Mouse (Mus musculus): ENCODE measurements around the gene Egfl7. TPM values are rescaled to one million over a fixed set of nuclear protein-coding genes. Genes with fewer than 3 reads are reported as not detected.

Gene Egfl7
- total RNA-seq, 2 experiments from 2014 or later, result 224 to 237 TPM

DNA sequence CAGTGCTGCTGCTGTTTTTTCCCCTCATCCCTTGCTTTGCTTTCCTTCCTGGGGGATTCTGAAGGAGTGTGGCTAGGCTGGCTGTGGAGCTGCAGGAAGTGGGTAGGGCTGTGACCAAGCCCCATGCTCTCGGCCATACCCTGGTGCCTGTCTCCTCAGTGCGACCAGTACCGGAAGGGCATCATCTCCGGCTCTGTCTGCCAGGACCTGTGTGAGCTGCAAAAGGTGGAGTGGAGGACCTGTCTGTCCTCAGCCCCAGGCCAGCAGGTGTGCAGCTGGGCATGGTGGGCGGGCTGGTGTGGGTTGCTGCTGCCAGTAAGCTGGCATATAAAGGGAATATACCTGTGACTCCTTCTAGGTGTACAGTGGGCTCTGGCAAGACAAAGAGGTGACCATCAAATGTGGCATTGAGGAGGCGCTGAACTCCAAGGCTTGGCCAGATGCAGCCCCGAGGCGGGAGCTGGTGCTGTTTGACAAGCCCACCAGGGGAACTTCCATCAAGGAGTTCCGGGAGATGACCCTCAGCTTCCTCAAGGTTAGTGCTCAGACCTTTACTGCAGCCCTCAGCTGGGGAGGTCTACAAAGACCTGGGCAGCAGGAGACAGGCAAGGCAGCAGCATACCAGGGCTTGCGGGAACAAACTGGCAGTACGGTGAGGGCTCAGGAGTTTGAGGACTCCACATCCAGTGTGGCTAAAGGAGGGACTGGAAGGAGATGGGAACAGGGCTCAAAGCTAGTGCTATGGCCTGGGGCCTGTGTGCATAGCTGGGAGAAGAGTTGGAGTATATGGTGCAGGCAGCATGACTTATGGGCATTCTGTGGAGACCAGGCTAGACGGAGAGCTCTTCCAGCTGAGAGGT lies 55.0 kb downstream of the Egfl7 start:
- no peak for DNase-seq
- intact Hi-C loops (cut with DNase I), result no loop called here

DNA sequence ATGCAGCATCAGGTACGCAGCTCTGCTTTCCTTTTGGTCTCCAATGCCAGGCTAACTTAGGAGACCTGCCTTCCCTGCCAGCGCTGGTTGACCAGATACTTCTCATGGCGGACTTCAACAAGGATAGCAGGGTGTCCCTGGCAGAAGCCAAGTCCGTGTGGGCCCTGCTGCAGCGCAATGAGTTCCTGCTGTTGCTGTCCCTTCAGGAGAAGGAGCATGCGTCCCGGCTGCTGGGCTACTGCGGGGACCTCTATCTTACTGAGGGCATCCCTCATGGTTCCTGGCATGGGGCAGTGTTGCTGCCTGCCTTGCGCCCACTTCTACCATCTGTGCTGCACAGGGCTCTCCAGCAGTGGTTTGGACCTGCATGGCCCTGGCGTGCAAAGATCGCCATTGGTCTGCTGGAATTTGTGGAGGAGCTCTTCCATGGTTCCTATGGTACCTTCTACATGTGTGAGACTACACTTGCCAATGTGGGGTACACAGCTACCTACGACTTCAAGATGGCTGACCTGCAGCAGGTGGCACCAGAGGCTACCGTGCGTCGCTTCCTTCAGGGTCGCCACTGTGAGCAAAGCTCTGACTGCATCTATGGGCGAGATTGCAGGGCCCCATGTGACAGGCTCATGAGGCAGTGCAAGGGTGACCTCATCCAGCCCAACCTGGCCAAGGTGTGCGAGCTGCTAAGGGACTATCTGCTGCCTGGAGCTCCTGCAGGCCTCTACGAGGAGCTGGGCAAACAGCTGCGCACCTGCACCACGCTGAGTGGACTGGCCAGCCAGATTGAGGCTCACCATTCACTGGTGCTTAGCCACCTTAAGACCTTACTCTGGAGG lies 55.9 kb downstream of the Egfl7 start:
- no peak for DNase-seq
- intact Hi-C loops (cut with DNase I), result no loop called here

DNA sequence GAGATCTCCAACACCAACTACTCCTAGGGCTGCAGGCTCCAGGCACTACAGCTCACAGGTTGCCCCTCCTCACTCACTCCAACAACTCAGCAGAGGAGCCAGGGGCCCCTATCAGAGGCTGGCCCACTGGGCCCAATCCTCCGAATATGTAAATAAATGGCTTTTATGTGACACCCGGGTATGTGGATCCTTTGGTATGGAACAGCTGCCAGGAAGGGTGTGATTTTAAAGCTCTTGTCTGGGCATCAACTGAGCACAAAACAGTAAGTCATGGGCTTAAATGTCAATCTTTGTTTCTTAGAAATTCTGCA lies 56.5 kb downstream of the Egfl7 start:
- no peak for DNase-seq
- intact Hi-C loops (cut with DNase I), result no loop called here

DNA sequence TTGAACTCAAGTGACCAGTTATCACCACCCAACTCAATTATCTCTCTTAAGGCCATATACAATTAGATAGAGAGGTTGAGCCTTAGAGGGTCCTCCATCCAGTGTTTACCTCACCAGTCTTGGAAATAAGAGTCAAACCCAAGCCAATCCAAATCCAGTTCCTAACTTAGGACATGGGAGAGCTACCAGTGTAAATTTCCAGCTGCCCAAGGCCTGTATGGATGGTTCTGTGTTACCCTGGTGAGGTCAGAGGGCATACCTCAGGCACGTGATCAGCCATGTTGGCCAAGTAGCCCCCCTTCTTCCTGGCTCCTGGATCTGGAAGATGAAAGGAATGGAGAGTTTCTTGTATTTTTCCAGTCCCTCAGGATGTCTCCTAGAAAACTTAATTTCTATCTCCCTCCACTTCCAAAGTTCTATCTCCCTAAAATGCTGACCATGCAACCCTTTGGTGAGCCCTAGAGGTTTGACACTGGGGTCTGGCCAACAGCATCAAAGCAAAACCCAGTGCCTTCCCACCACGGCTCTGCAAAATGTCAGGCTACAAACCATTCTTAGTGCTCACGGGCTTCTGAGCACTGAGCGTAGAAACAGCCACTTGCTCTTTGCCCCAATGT lies 57.6 kb downstream of the Egfl7 start:
- intact Hi-C loops (cut with DNase I), result no loop called here
- DNase-seq, result no peak

DNA sequence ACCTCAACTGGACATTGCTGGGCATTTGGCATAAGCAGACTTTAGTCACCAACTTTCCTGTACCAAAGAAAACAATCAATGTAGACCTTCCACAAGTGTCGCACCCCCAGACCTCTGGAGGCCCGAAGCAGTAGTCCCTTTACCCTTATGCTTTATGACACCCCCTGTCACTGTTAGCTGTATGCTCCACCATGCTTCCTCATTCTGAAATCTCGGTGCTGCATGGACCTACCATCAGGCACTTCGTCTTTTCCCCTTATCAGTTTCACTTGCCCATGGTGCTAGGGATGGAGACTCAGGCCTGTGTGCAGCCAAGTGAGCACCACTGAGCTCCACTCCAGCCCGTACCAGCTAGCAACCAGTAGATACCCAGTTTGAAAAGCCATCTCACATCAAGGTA lies 58.2 kb downstream of the Egfl7 start:
- intact Hi-C loops (cut with DNase I), result loop anchor here (2.0 kb wide), 1 partner anchor 31 kb away; no protein-coding TSS in a partner anchor
- no peak for DNase-seq

DNA sequence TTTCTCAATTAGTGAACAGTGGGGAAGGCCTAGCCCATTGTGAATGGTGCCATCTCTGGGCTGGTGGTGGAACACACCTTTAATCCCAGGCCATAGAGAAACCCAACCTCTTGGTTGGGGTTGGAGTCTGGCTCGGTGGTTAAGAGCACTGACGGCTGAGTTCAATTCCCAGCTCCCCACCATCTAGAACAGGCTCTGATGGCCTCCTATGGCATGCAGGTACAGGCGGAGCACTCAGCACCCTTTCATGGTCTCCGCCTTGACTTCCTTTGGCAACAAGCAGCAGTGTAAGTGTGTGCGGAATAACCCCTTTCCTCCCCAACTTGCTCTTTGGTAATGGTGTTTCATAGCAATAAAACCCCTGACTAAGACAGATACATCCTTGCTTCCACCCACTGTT lies 58.8 kb downstream of the Egfl7 start:
- DNase-seq, result no peak
- intact Hi-C loops (cut with DNase I), result loop anchor here (2.0 kb wide), 1 partner anchor 32 kb away; no protein-coding TSS in a partner anchor

DNA sequence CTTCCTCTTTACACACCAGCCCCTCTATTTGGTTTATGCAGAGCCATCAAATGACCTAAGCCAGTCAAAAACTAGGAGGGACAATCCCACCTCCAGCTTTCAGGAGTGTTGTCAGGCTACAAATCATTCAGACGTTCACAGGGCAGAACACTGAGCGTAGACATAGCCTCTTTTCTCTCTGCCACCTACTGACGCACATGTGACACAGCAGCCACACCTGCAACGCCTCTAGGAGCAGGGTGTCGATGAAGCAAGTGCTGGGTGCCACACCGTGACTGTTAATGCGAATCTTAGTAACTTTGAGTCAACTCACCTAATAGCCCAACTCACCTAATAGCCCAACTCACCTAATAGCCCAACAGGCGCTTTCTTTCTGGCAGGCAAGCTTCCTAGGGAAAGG lies 59.3 kb downstream of the Egfl7 start:
- DNase-seq, result peak; percentile 12 to 53
- intact Hi-C loops (cut with DNase I), result loop anchor here (2.0 kb wide), 1 partner anchor 32 kb away; no protein-coding TSS in a partner anchor

DNA sequence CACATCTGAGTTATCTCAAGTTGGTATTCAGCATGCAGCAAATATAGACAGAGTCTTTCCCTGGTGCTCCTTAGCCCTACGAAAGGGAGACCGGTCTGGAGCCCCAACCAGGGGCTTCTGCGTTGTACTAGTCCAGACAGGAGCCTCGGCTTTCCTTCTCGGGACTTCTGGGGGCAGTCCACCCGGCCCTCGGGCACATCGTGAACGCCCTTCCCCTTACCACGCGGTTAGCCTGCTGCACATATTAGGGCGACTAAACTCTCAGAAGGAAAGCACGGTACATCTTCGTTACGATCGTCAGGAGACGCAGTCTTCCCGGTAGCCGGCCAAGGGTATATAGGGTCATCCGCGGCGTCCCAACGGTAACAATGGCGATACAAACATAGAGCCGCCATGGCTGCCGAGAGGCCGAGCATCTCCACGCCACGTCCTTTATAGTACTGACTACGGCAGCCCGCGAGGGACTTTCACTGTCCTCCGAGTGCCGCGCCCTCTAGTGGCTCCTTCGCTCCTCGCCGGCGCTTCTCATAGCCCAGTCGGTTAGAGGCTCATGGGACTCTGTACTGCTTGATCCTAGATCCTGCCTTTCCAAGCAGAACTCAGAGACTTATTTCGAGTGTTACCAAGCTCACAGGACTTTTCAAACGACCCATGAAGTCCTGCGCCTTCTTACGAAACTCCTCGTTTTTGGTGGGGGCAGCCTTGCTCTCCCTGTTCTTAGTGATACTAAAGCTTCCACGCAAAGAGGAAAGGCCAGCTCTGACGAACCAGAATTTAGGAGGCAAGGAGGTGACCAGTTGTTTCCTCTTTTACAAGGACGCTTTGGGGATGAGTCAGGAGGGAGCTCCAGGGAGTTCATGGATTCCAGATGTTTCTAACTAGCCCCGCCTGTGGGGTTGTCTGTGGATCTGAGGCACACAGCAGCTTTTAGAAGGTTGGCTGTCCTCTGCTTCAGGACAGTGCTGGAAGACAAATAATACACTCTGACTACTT lies 60.3 kb downstream of the Egfl7 start:
- intact Hi-C loops (cut with DNase I), result loop anchor here (2.0 to 10.0 kb wide), 2 partner anchors 33 to 325 kb away; partner anchors contain the start of gene Rexo4
- peak; percentile 97 to 99 for DNase-seq

DNA sequence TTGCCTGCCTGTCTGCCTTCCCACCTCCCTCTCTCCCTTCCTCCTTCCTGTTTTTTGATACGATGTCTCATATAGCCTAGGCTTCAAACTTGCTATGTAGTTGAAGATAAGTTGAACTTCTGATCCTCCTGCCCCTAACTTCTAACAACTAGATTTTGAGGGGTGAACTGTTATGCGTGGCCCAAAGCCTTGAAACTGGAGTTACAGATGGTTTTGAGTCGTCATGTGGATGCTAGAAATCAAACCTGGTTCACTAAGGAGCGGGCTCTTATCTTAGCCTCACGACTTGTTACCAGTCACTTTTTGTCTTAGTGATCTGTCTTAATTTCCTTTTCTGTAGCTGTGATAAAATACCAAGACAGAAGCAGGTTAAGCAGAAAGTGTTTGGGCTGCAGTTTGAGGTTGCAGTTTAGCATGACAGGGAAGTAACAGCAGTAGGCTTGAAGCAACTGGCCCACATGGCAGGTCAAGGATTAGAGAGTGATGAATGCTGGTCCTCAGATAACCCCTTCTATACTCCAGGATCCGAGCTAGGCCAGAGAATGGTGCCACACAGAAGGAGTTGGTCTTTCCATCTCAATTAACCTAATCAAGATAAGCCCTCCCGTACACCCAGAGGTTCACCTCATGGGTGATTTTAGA lies 61.3 kb downstream of the Egfl7 start:
- intact Hi-C loops (cut with DNase I), result loop anchor here (10.0 kb wide), 1 partner anchor 324 kb away; the partner anchor contains the start of gene Rexo4
- no peak for DNase-seq

Small RNA genes within 50 kb of the gene (microRNA-seq; reads per million reads assigned to microRNA genes)
- 0.36 to 8.1 reads per million in 2 experiments for gene Mir126a
- 0 reads per million in 2 experiments for gene Mir126b

Other genes starting within 250 kb of the Egfl7 start
- gene Dnlz, start 227.9 kb upstream of the Egfl7 start, total RNA-seq (2021), result 10 to 100 TPM; 15.5 to 16.3 TPM
- 1 to 10 TPM; 1.3 to 1.5 TPM for gene Card9, start 219.1 kb upstream of the Egfl7 start, total RNA-seq (2021)
- gene Snapc4, start 199.4 kb upstream of the Egfl7 start, total RNA-seq (2021), result 10 to 100 TPM; 11.8 to 13.3 TPM
- 10 to 100 TPM; 55.4 to 58.6 TPM for gene Entr1, start 190.7 kb upstream of the Egfl7 start, total RNA-seq (2021)
- 100 to 1,000 TPM; 118 to 121 TPM for gene Pmpca, start 190.7 kb upstream of the Egfl7 start, total RNA-seq (2021)
- gene Inpp5e, start 170.8 kb upstream of the Egfl7 start, total RNA-seq (2021), result 10 to 100 TPM; 15.6 to 15.9 TPM
- gene Sec16a, start 134.8 kb upstream of the Egfl7 start, total RNA-seq (2021), result 10 to 100 TPM; 37.4 to 40.5 TPM
- 10 to 100 TPM; 43.8 to 49.4 TPM for gene Notch1, start 63.4 kb upstream of the Egfl7 start, total RNA-seq (2021)
- not detected for gene Gm20532, start 6.6 kb downstream of the Egfl7 start, total RNA-seq (2021)
- 10 to 100 TPM; 47.8 to 51.8 TPM for gene Agpat2, start 24.4 kb downstream of the Egfl7 start, total RNA-seq (2021)
- gene Fam69b, start 48.4 kb downstream of the Egfl7 start, total RNA-seq (2021), result 10 to 100 TPM; 15.4 to 17.0 TPM
- not detected for gene Lcn4, start 91.3 kb downstream of the Egfl7 start, total RNA-seq (2021)